Mouse (Mus musculus): Measurements from ENCODE around the gene Rtn1.

- TF ChIP-seq POLR2A (IDR thresholded peaks at IDR 0.05; ENCODE audit: borderline replicate concordance, insufficient read depth, low read length), result no peak
- TF ChIP-seq CTCF (IDR thresholded peaks at IDR 0.05; ENCODE audit: borderline replicate concordance, insufficient read depth, low read depth, low read length), result no peak
Measured at GRCm38 (mm10) chr12:72360926-72361615, 47.8 kb downstream of the Rtn1 start.

Data from cerebellum, adult 2 months (tissue).